Mouse (Mus musculus): ENCODE results near the gene Neurl2. TPM values are rescaled to one million over a fixed set of nuclear protein-coding genes. Genes with fewer than 3 reads are reported as not detected.

Neurl2 gene
- polyA plus RNA-seq, 1 experiment from 2014 or later, result 6.3 TPM

DNA sequence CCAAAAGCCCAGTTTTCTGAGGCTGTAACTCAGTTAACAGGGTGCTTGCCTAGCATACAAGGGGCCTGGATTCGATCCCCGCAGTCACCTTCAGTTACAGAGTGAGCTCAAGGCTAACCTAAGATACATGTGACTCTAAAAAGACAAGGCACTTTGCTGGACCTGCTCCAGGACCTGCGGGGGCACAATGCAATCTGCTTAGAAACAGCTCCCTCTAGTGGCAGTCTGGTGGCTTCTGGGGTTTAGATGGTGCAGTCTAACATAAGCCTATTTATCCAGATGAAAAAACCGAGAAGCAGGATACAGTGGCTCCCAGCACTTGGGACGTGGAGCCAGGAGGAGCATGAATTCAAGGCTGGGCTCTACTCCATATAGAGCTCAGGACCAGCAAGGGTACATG, 39.0 kb downstream of the Neurl2 start:
- peak; percentile 88 for TF ChIP-seq CTCF (IDR thresholded peaks at IDR 0.05; ENCODE audit: low read depth)
- no peak overlapping the region for H3K4me3 ChIP-seq (ENCODE audit: low read depth, low read length)
- H3K36me3 ChIP-seq (ENCODE audit: insufficient read depth), result peaks cover 79% of the 10 kb centered on the region
- H3K4me2 ChIP-seq, result no peak overlapping the region
- H3K9me3 ChIP-seq (ENCODE audit: low read depth, low read length), result no peaks in the 10 kb centered on the region
- ATAC-seq (ENCODE audit: insufficient read depth) (peak; percentile 56; the same call in 1 of the 2 replicates), DNase-seq (peak; percentile 96)
- 27% methylated on average over 5 of the region's 5 CpGs for WGBS
- H3K9ac ChIP-seq, result no peak overlapping the region
- H3K4me1 ChIP-seq (ENCODE audit: insufficient read depth), result no peaks in the 10 kb centered on the region
- H3K27ac ChIP-seq (ENCODE audit: low read depth), result no peak overlapping the region
- H3K27me3 ChIP-seq (ENCODE audit: insufficient read depth, low read length), result no peaks in the 10 kb centered on the region

- Histone ChIP-seq H3K36me3 (ENCODE audit: insufficient read depth) (peaks cover 80% of the 10 kb centered on the region), H3K27ac (ENCODE audit: low read depth) (no peak overlapping the region), H3K4me3 (ENCODE audit: low read depth, low read length) (no peak overlapping the region), H3K4me2 (no peak overlapping the region), H3K9me3 (ENCODE audit: low read depth, low read length) (no peaks in the 10 kb centered on the region), H3K4me1 (ENCODE audit: insufficient read depth) (no peaks in the 10 kb centered on the region), H3K27me3 (ENCODE audit: insufficient read depth, low read length) (no peaks in the 10 kb centered on the region), H3K9ac (no peak overlapping the region)
- 0 out of 2 replicates have a peak, but pooled peaks have one; percentile 15 for ATAC-seq (ENCODE audit: insufficient read depth)
- 92% methylated on average over 2 of the region's 2 CpGs for WGBS
- DNase-seq, result peak; percentile 29
- TF ChIP-seq CTCF (IDR thresholded peaks at IDR 0.05; ENCODE audit: low read depth), result no peak; the same call in 1 of the 2 replicates
These were observed 39.5 kb downstream of the Neurl2 start for GRCm38 (mm10) chr2:164793772-164794171.

GRCm38 (mm10) chr2:164793236-164793635, 40.0 kb downstream of the Neurl2 start:
- ATAC-seq (ENCODE audit: insufficient read depth) (0 out of 2 replicates have a peak, but pooled peaks have one; percentile 13), DNase-seq (peak; percentile 77)
- no peaks in the 10 kb centered on the region for H3K9me3 ChIP-seq (ENCODE audit: low read depth, low read length)
- 65% methylated on average over 3 of the region's 3 CpGs for WGBS
- no peaks in the 10 kb centered on the region for H3K27me3 ChIP-seq (ENCODE audit: insufficient read depth, low read length)
- H3K9ac ChIP-seq, result no peak overlapping the region
- peak; percentile 84 for TF ChIP-seq CTCF (IDR thresholded peaks at IDR 0.05; ENCODE audit: low read depth)
- H3K4me2 ChIP-seq, result no peak overlapping the region
- H3K4me3 ChIP-seq (ENCODE audit: low read depth, low read length), result no peak overlapping the region
- no peak overlapping the region for H3K27ac ChIP-seq (ENCODE audit: low read depth)
- H3K36me3 ChIP-seq (ENCODE audit: insufficient read depth), result peaks cover 79% of the 10 kb centered on the region
- H3K4me1 ChIP-seq (ENCODE audit: insufficient read depth), result no peaks in the 10 kb centered on the region

DNA sequence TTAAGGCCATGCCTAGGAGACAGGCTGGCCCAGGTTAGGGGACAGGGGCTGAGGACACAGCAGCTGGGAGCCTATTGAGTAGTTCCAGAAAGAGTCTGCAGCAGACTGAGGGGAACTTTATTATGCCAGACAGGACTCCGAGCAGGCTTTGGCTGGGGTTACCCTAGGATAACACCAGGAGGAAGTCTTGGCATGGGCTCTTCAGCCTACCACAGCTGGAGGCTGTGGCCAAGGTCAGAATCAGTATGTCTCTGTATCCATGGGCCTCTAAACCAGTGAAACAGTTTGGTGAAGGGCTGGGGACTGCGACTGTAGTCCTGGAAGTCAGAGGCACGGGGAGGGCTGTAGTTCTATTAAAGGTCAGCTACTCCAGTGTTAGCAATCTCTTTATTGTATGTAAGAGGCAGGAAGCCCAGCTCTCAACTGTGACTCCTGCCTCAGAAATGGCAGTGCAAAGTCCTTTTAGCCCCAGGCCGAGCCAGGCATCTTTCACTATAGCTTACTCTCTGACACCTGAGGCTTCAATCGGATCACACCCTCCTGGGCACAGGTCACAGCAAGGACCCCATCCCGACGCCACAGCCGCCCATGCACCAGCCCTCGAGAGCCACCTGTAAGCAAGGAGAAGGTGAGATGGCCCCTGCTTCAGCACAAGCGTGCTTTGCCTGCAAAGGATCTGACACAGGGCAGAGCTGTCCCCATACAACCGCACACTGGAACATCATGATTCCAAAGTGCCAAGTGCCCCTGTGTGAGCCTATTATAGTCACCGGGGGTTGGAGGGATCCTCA, 40.7 kb downstream of the Neurl2 start:
- WGBS, result 87% methylated on average over 12 of the region's 12 CpGs
- Histone ChIP-seq H3K27me3 (ENCODE audit: insufficient read depth, low read length) (no peaks in the 10 kb centered on the region), H3K9me3 (ENCODE audit: low read depth, low read length) (no peaks in the 10 kb centered on the region), H3K4me2 (no peak overlapping the region), H3K36me3 (ENCODE audit: insufficient read depth) (peaks cover 74% of the 10 kb centered on the region), H3K27ac (ENCODE audit: low read depth) (no peak overlapping the region), H3K4me3 (ENCODE audit: low read depth, low read length) (no peak overlapping the region), H3K9ac (no peak overlapping the region), H3K4me1 (ENCODE audit: insufficient read depth) (no peaks in the 10 kb centered on the region)
- ATAC-seq (ENCODE audit: insufficient read depth), result no peak
- DNase-seq, result no peak
- TF ChIP-seq CTCF (IDR thresholded peaks at IDR 0.05; ENCODE audit: low read depth), result no peak

DNA sequence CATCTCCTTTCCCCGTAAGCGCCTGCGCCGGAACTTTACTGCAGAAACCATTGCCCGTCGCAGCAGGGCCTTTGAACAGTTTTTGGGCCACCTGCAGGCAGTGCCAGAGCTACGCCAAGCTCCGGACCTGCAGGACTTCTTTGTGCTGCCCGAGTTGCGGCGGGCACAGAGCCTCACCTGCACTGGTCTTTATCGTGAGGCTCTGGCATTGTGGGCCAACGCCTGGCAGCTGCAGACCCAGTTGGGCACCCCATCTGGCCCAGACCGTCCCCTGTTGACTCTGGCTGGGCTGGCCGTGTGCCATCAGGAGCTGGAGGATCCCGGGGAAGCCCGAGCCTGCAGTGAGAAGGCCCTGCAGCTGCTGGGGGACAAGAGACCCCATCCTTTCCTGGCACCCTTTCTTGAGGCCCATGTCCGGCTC, 41.4 kb downstream of the Neurl2 start:
- no peak for TF ChIP-seq CTCF (IDR thresholded peaks at IDR 0.05; ENCODE audit: low read depth)
- H3K36me3 ChIP-seq (ENCODE audit: insufficient read depth), result peaks cover 68% of the 10 kb centered on the region
- 92% methylated on average over 18 of the region's 18 CpGs for WGBS
- no peaks in the 10 kb centered on the region for H3K27me3 ChIP-seq (ENCODE audit: insufficient read depth, low read length)
- ATAC-seq (ENCODE audit: insufficient read depth) (no peak), DNase-seq (no peak)
- H3K9ac ChIP-seq, result no peak overlapping the region
- H3K27ac ChIP-seq (ENCODE audit: low read depth), result no peak overlapping the region
- no peaks in the 10 kb centered on the region for H3K9me3 ChIP-seq (ENCODE audit: low read depth, low read length)
- H3K4me1 ChIP-seq (ENCODE audit: insufficient read depth), result 0 out of 2 replicates have a peak, but pooled peaks cover 4% of the 10 kb centered on the region
- H3K4me3 ChIP-seq (ENCODE audit: low read depth, low read length), result no peak overlapping the region
- no peak overlapping the region for H3K4me2 ChIP-seq

DNA sequence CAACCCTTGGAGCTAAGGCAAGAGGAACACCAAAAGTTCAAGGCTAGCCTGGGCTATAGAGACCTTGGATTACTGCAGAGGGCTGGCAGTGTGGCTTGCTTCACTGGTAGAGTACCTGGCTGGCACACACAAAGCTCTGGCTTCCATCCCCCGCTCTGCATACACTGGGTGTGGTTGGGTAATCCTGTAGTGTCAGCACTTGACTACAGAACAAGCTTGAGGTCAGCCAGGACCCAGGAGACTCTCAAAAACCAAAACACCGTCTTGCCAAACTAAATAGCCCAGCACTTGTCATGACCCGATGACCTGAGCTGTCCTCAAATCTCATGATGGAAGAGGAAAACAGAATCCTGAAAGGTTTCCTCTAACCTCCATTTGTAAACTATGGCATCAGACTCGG, 42.8 kb downstream of the Neurl2 start:
- Histone ChIP-seq H3K4me3 (ENCODE audit: low read depth, low read length) (no peak overlapping the region), H3K36me3 (ENCODE audit: insufficient read depth) (peaks cover 54% of the 10 kb centered on the region), H3K9me3 (ENCODE audit: low read depth, low read length) (no peaks in the 10 kb centered on the region)

DNA sequence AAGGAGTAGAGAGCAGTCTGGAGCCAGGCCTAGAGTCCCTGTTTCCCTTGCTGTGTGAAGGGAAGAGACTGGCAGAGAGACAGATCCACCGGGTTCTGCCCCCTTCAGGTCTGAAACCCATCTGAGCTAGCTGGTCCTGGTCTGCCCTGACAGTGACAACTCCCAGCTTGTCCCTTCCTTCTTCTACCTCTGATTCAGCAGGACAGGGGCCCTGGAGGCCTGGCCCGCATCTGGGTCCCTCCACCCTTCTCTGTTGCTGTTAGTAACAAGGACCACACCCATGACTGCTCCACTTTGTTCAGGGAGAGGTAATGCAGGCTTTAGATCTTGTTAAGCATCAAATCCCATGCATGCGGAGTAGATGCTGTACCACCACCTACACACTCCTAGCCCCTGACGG, 44.8 kb downstream of the Neurl2 start:
- H3K9ac ChIP-seq, result no peak overlapping the region
- DNase-seq (no peak), ATAC-seq (ENCODE audit: insufficient read depth) (no peak)
- 62% methylated on average over 4 of the region's 4 CpGs for WGBS
- H3K9me3 ChIP-seq (ENCODE audit: low read depth, low read length), result no peaks in the 10 kb centered on the region
- no peak for TF ChIP-seq CTCF (IDR thresholded peaks at IDR 0.05; ENCODE audit: low read depth)
- H3K27ac ChIP-seq (ENCODE audit: low read depth), result no peak overlapping the region
- H3K27me3 ChIP-seq (ENCODE audit: insufficient read depth, low read length), result no peaks in the 10 kb centered on the region
- H3K4me1 ChIP-seq (ENCODE audit: insufficient read depth), result peaks cover 8% of the 10 kb centered on the region; the same call in 1 of the 2 replicates
- no peak overlapping the region for H3K4me3 ChIP-seq (ENCODE audit: low read depth, low read length)
- H3K36me3 ChIP-seq (ENCODE audit: insufficient read depth), result peaks cover 39% of the 10 kb centered on the region
- H3K4me2 ChIP-seq, result no peak overlapping the region

More for the DNA sequence above, 42.8 kb downstream of the Neurl2 start:
- H3K4me2 ChIP-seq, result no peak overlapping the region
- no peak overlapping the region for H3K27ac ChIP-seq (ENCODE audit: low read depth)
- no peak overlapping the region for H3K9ac ChIP-seq
- no peaks in the 10 kb centered on the region for H3K27me3 ChIP-seq (ENCODE audit: insufficient read depth, low read length)
- no peak for TF ChIP-seq CTCF (IDR thresholded peaks at IDR 0.05; ENCODE audit: low read depth)
- ATAC-seq (ENCODE audit: insufficient read depth) (no peak), DNase-seq (no peak)
- 55% methylated on average over 4 of the region's 4 CpGs for WGBS
- H3K4me1 ChIP-seq (ENCODE audit: insufficient read depth), result 0 out of 2 replicates have a peak, but pooled peaks cover 5% of the 10 kb centered on the region
